Mouse (Mus musculus) retina, embryonic 14.5 days (tissue): ENCODE data around the gene Gm13285.
"Not testable (repeated sequence)": the region's sequence is repeated elsewhere in the genome, so short reads cannot be mapped to it uniquely, and the experiment has no call there.

Experiments used
- DNase-seq: peaks from one replicate; pipeline ENCODE4 v3.0.0-alpha.2; 2015; ENCODE audit warnings: low spot score

The Gm13285 gene

GRCm38 (mm10) chr4:88793936-88794675 is 5.4 kb upstream of the Gm13285 start, which contains the start of gene Gm13275:
Gene Gm13275 (plus strand): TSS chr4:88794487.
- not testable (repeated sequence) for DNase-seq

- not testable (repeated sequence) for DNase-seq
These were observed 2.4 kb upstream of the Gm13285 start, which contains the start of gene Gm13279 for GRCm38 (mm10) chr4:88797097-88797496. Gene Gm13279 (plus strand): TSS chr4:88797397.

DNA sequence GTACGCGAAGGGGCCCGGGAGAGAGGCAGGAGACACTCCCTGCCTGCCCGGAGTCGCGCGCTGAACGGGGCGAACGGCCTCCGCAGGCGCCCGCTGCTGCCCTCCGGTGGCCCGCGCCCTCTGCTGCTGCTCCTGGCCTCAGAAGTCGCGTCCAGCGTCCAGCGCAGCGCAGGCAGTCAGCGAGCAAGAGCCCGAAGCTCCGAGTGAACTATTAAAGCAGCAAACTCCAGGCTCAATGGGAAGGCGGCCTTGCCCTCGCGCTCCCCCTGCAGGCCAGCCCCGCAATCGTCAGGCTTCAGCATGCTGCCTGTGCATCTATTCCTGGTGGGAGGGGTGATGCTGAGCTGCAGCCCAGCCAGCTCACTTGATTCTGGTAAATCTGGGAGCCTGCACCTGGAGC is 3.5 kb downstream of the Gm13285 start, which contains the start of gene Gm13287:
Gene Gm13287, plus strand, starts transcription at position 301 of the 400 bp plus-strand sequence.
- not testable (repeated sequence) for DNase-seq

GRCm38 (mm10) chr4:88805231-88805630 is 5.8 kb downstream of the Gm13285 start, which contains the start of gene Gm13288:
Gene Gm13288 (plus strand): TSS chr4:88805531.
- not testable (repeated sequence) for DNase-seq

DNA sequence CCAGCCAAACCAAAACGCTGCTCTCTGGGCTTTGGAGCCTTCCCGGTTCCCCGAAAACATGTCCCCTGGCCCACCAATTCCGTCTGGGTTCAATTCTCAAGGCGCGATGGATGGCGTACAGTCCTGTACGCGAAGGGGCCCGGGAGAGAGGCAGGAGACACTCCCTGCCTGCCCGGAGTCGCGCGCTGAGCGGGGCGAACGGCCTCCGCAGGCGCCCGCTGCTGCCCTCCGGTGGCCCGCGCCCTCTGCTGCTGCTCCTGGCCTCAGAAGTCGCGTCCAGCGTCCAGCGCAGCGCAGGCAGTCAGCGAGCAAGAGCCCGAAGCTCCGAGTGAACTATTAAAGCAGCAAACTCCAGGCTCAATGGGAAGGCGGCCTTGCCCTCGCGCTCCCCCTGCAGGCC is 6.3 kb downstream of the Gm13285 start:
- DNase-seq: not testable (repeated sequence)

GRCm38 (mm10) chr4:88815928-88816327 is 16.5 kb downstream of the Gm13285 start, which contains the start of gene Ifna7:
Gene Ifna7 (plus strand): TSS chr4:88816228.
- DNase-seq: no peak

GRCm38 (mm10) chr4:88819659-88820058 is 20.2 kb downstream of the Gm13285 start, which contains the start of gene Ifna11:
Gene Ifna11 (plus strand): TSS chr4:88819959.
- DNase-seq: no peak

DNA sequence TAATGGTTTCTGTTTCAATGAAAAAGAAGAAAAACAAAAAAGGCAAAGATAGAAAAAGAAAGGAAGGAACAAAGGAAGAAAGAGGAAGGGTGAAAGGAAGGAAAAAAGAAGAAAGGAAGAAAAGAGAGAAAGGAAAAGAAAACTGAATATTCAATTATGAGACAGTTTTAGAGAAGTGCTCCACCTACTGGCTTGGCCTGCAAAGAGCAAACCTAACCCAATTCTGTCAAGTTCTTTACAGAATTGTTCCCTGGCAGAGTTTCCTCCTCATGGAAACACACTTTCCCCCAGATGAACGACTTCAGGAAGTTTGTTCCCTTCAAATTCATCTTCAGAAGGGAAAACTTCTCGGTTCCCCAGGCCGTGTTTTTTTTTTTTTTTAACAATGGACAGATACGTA is 23.5 kb downstream of the Gm13285 start:
- peak; percentile 48 for DNase-seq

DNA sequence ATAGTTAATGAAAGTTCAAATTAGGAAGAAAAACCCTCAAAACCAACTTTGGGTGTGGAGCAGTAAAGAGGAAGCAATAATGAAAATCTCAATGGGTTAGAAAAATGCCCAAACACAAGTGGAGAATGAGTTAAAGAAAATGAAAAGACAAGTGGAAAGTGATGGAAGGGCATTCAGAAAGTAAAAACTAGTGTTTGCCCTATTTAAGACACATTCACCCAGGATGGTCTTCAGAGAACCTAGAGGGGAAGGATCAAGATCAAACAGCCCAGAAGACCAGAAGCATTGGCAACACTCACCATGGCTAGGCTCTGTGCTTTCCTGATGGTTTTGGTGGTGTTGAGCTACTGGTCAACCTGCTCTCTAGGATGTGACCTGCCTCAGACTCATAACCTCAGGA is 27.7 kb downstream of the Gm13285 start, which contains the start of gene Ifna6:
Gene Ifna6, plus strand, starts transcription at position 301 of the 400 bp plus-strand sequence.
- not testable (repeated sequence) for DNase-seq

- peak; percentile 42 for DNase-seq
These were observed 31.1 kb downstream of the Gm13285 start for GRCm38 (mm10) chr4:88830523-88830922.

DNA sequence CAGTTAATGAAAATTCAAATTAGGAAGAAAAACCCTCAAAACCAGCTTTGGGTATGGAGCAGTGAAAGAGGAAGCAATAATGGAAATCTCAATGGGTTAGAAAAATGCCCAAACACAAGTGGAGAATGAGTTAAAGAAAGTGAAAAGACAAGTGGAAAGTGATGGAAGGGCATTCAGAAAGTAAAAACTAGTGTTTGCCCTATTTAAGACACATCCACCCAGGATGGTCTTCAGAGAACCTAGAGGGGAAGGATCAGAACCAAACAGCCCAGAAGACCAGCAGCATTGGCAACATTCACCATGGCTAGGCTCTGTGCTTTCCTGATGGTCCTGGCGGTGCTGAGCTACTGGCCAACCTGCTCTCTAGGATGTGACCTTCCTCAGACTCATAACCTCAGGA is 35.8 kb downstream of the Gm13285 start, which contains the start of gene Ifna5:
Gene Ifna5, plus strand, starts transcription at position 301 of the 400 bp plus-strand sequence.
- DNase-seq: not testable (repeated sequence)

DNA sequence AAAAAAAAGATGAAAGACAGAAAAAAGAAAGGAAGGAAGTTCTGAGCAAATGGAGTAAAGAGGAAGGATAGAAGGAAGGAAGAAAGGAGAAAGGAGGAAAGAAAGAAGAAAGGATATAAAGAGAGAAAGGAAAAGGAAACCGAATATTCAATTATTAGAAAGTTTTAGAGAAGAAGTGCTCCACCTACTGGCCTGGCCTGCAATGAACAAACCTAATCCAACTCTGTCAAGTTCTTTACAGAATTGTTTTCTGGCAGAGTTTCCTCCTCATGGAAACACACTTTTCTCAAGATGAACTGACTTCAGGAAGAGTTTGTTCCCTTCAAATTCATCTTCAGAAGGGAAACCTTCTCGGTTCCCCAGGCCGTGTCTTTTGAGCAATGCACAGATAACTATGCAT is 39.4 kb downstream of the Gm13285 start:
- peak; percentile 60 for DNase-seq

GRCm38 (mm10) chr4:88840058-88840457 is 40.6 kb downstream of the Gm13285 start:
- DNase-seq: no peak

DNA sequence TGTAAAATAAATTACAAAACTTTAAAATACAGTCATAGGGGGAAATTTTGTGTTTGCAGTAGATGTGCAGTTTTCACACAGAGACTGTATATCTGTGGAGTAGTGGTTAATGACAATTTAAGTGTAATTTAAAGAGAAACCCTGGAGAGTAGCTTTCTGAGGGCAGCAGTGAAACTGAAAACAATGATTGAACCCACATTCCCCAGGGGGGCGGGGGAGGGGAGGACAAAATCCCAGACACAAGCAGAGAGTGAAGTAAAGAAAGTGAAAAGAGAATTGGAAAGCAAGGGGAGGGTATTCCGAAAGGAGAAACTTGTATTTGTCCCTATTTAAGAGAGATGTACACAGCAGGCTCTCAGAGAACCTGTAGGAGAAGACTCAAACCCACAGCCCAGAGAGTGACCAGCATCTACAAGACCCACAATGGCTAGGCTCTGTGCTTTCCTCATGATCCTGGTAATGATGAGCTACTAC is 42.0 kb downstream of the Gm13285 start, which contains the start of gene Ifna4:
Gene Ifna4, plus strand, starts transcription at position 424 of the 474 bp plus-strand sequence.
- DNase-seq: no peak

GRCm38 (mm10) chr4:88845334-88845733 is 45.9 kb downstream of the Gm13285 start:
- DNase-seq: no peak

DNA sequence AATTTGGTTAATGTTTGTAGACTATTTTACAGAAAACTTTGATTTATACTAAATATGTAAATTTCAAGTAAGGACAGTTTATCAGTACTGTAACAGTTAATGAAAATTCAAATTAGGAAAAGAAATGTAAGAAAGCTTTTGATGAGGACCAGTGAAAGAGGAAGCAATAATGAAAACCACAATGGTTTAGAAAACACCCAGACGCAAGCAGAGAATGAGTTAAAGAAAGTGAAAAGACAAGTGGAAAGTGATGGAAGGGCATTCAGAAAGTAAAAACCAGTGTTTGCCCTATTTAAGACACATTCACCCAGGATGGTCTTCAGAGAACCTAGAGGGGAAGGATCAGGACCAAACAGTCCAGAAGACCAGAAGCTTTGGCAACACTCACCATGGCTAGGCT is 50.2 kb downstream of the Gm13285 start, which contains the start of gene Ifna1:
Gene Ifna1, plus strand, starts transcription at position 390 of the 400 bp plus-strand sequence.
- no peak for DNase-seq
